ENCODE assay signal across 10 mouse cellular contexts in genomic region chr7:90054795-90055511, GRCm38 (mm10).
DNase-seq lines count a peak whose midpoint lies in the region; ATAC-seq and TF ChIP-seq lines count a peak whose summit lies in the region.
"Had no signal": no experiment of that assay in that cellular context is flagged by ENCODE, and none has a peak within 500 bp of the region (broad histone marks: within the 10 kb centered on the region; RNA-seq: fewer than 3 reads in every experiment).

No protein-coding gene starts in this region.

- WGBS in hindbrain, embryonic 15.5 days = 53% methylated on average over 7 of the region's 7 CpGs
- WGBS in hindbrain, embryonic 12.5 days = 41% methylated on average over 7 of the region's 7 CpGs
- 26% methylated on average over 7 of the region's 7 CpGs for WGBS in liver, embryonic 14.5 days (ENCODE audit: insufficient replicate concordance)

- no peak overlapping the region for H3K9ac ChIP-seq in hindbrain, embryonic 15.5 days
- H3K9ac ChIP-seq in hindbrain, embryonic 12.5 days = no peak overlapping the region; the same call in 1 of the 2 replicates
- peak overlapping the region; percentile 44 for H3K9ac ChIP-seq in liver, embryonic 14.5 days (replicated peaks)

- peak; percentile 73 for DNase-seq in A20 (ENCODE audit: low read depth, low spot score)
- DNase-seq in cerebellum, adult 9-10 months = peak; percentile 90
- no peak for DNase-seq in liver, embryonic 14.5 days (ENCODE audit: low read depth in 3 of 3, low spot score in 3 of 3)
- no peak for DNase-seq in lung, postnatal 14 days
- no peak for DNase-seq in adrenal gland, postnatal 14 days
- DNase-seq in ovary, postnatal 36 days (ENCODE audit: low spot score) = no peak

- TF ChIP-seq CTCF in liver, embryonic 14.5 days (IDR thresholded peaks at IDR 0.05; ENCODE audit: low read depth) = no peak

- 0 out of 2 replicates have a peak, but pooled peaks have one; percentile 38 for ATAC-seq in hindbrain, embryonic 15.5 days (ENCODE audit: low FRiP score, low read depth)
- ATAC-seq in hindbrain, embryonic 12.5 days (ENCODE audit: low FRiP score) = no peak
- peak; percentile 54 for ATAC-seq in liver, embryonic 14.5 days (ENCODE audit: insufficient read depth)
- ATAC-seq: Patski had no signal

- H3K27ac ChIP-seq in hindbrain, embryonic 15.5 days (replicated peaks) = no peak overlapping the region
- H3K27ac ChIP-seq in hindbrain, embryonic 12.5 days = no peak overlapping the region
- H3K27ac ChIP-seq in liver, embryonic 14.5 days = peak overlapping the region; percentile 61
- H3K27ac ChIP-seq: macrophage had no signal

- no peak overlapping the region for H3K4me2 ChIP-seq in hindbrain, embryonic 15.5 days
- no peak overlapping the region for H3K4me2 ChIP-seq in hindbrain, embryonic 12.5 days (replicated peaks)
- H3K4me2 ChIP-seq in liver, embryonic 14.5 days (ENCODE audit: low read depth) = peak overlapping the region; percentile 51

- H3K9me3 ChIP-seq in hindbrain, embryonic 15.5 days = no peaks in the 10 kb centered on the region
- H3K9me3 ChIP-seq in hindbrain, embryonic 12.5 days (replicated peaks) = no peaks in the 10 kb centered on the region
- H3K9me3 ChIP-seq in liver, embryonic 14.5 days (ENCODE audit: control insufficient read depth, low read length) = no peaks in the 10 kb centered on the region

- no peak overlapping the region for H3K4me3 ChIP-seq in hindbrain, embryonic 15.5 days
- no peak overlapping the region for H3K4me3 ChIP-seq in hindbrain, embryonic 12.5 days
- H3K4me3 ChIP-seq in liver, embryonic 14.5 days (ENCODE audit: insufficient read depth in 1 of 2, low read depth in 2 of 2, low read length in 2 of 2) = no peak overlapping the region

- no peaks in the 10 kb centered on the region for H3K4me1 ChIP-seq in hindbrain, embryonic 15.5 days (replicated peaks)
- no peaks in the 10 kb centered on the region for H3K4me1 ChIP-seq in hindbrain, embryonic 12.5 days
- peaks cover 59 to 64% of the 10 kb centered on the region in 2 experiments for H3K4me1 ChIP-seq in liver, embryonic 14.5 days (replicated peaks; ENCODE audit: control insufficient read depth in 2 of 2, insufficient read depth in 2 of 2, low read length in 1 of 2)

- no peaks in the 10 kb centered on the region for H3K27me3 ChIP-seq in hindbrain, embryonic 15.5 days
- H3K27me3 ChIP-seq in hindbrain, embryonic 12.5 days = no peaks in the 10 kb centered on the region
- H3K27me3 ChIP-seq in liver, embryonic 14.5 days (ENCODE audit: control insufficient read depth, insufficient read depth, low read length) = no peaks in the 10 kb centered on the region
- H3K27me3 ChIP-seq: Patski had no signal

- no peaks in the 10 kb centered on the region for H3K36me3 ChIP-seq in hindbrain, embryonic 15.5 days
- no peaks in the 10 kb centered on the region for H3K36me3 ChIP-seq in hindbrain, embryonic 12.5 days
- H3K36me3 ChIP-seq in liver, embryonic 14.5 days (replicated peaks; ENCODE audit: control insufficient read depth, insufficient read depth, low read depth) = no peaks in the 10 kb centered on the region

- no peak for TF ChIP-seq EP300 in liver, embryonic 14.5 days (IDR thresholded peaks at IDR 0.05; ENCODE audit: low read depth)

Comparison
In these comparisons a context has a peak if more than half of its experiments do, and no peak if none do; other contexts are left out.
1. DNase-seq: peak in A20 (single experiment) and cerebellum, adult 9-10 months (single experiment); none in liver, embryonic 14.5 days (0 of 3), lung, postnatal 14 days (single experiment), adrenal gland, postnatal 14 days (single experiment) and ovary, postnatal 36 days (single experiment).